Mouse (Mus musculus) adrenal gland, adult 18-20 months (tissue): Measurements from ENCODE around the gene Ubqlnl. TPM values are rescaled to one million over a fixed set of nuclear protein-coding genes. Genes with fewer than 3 reads are reported as not detected.

ENCODE experiments used
- DNase-seq, 2 experiments: peaks; one replicate each; pipeline ENCODE4 v3.0.0; 2021 to 2022; ENCODE audit warnings: low spot score in 2 of 2
- long read RNA-seq, 2 experiments: library from polyadenylated mRNA; stranded (forward); transcript quantifications; one replicate each; pipeline ENCODE4 v2.0.0; 2021
- total RNA-seq, 2 experiments: library from RNA; stranded (reverse); gene quantifications; 1 replicate in 1 of 2; 2 replicates in 1 of 2; pipeline ENCODE4 v1.2.3; 2021

Ubqlnl gene
- total RNA-seq = not detected
- long read RNA-seq, experiment 1 = 0 reads
- long read RNA-seq, experiment 2 = 0 reads

GRCm38 (mm10) chr7:104150456-104150855, at the start of gene Ubqlnl:
Gene Ubqlnl, minus strand, starts transcription at chr7:104150556.
- no peak for DNase-seq

GRCm38 (mm10) chr7:104199822-104200221, 49.5 kb upstream of the Ubqlnl start:
- peak; percentile 65 to 71 for DNase-seq

GRCm38 (mm10) chr7:104195885-104196284, 45.5 kb upstream of the Ubqlnl start, which contains the start of gene Olfr649:
Gene Olfr649, minus strand, starts transcription at chr7:104195985.
- DNase-seq = no peak

- no peak for DNase-seq
These were observed 40.9 kb upstream of the Ubqlnl start for GRCm38 (mm10) chr7:104191275-104191674.

- DNase-seq = no peak
These were observed 32.9 kb upstream of the Ubqlnl start, which contains the start of gene Olfr648 for GRCm38 (mm10) chr7:104183292-104183691. Gene Olfr648, minus strand, starts transcription at chr7:104183392.

- no peak for DNase-seq
These were observed 28.7 kb upstream of the Ubqlnl start for GRCm38 (mm10) chr7:104179074-104179473.

GRCm38 (mm10) chr7:104178422-104179054, 28.2 kb upstream of the Ubqlnl start:
- no peak for DNase-seq

- no peak for DNase-seq
These were observed 24.7 kb upstream of the Ubqlnl start for GRCm38 (mm10) chr7:104175085-104175484.

GRCm38 (mm10) chr7:104169634-104170204, 19.4 kb upstream of the Ubqlnl start:
- DNase-seq = no peak

- no peak for DNase-seq
These were observed 16.7 kb upstream of the Ubqlnl start for GRCm38 (mm10) chr7:104167105-104167504.

- DNase-seq = no peak
These were observed 7.2 kb downstream of the Ubqlnl start, which contains the start of gene Ubqln3 for GRCm38 (mm10) chr7:104143179-104143578. Gene Ubqln3, minus strand, starts transcription at chr7:104143279.

- no peak for DNase-seq
These were observed 13.1 kb downstream of the Ubqlnl start, which contains the start of gene Olfr643 for GRCm38 (mm10) chr7:104137305-104137704. Gene Olfr643, minus strand, starts transcription at chr7:104137405.

GRCm38 (mm10) chr7:104129726-104130125, 20.6 kb downstream of the Ubqlnl start, which contains the start of gene Ubqln5:
Gene Ubqln5, minus strand, starts transcription at chr7:104129826.
- no peak for DNase-seq

GRCm38 (mm10) chr7:104104757-104104972, 45.7 kb downstream of the Ubqlnl start, which contains the start of gene Olfr646:
Gene Olfr646, plus strand, starts transcription at chr7:104104873.
- DNase-seq = no peak

GRCm38 (mm10) chr7:104103913-104104756, 46.2 kb downstream of the Ubqlnl start:
- DNase-seq = no peak

Other genes with a start within 250 kb of the Ubqlnl start
- not detected for gene Olfr65, start 247.1 kb downstream of the Ubqlnl start, total RNA-seq
- gene Olfr631, start 221.7 kb downstream of the Ubqlnl start, total RNA-seq = not detected
- not detected for gene Olfr632, start 216.2 kb downstream of the Ubqlnl start, total RNA-seq
- gene Olfr633, start 206.1 kb downstream of the Ubqlnl start, total RNA-seq = not detected
- gene Olfr635, start 179.4 kb downstream of the Ubqlnl start, total RNA-seq = under 1 TPM in 1 of 2 experiments, not detected in 1; 0.03 TPM
- not detected for gene Olfr638, start 151.8 kb downstream of the Ubqlnl start, total RNA-seq
- under 1 TPM in 1 of 2 experiments, not detected in 1; 0.10 TPM for gene Olfr639, start 133.3 kb downstream of the Ubqlnl start, total RNA-seq
- gene Olfr640, start 125.0 kb downstream of the Ubqlnl start, total RNA-seq = not detected
- gene Olfr641, start 115.1 kb downstream of the Ubqlnl start, total RNA-seq = not detected
- not detected for gene Olfr642, start 97.9 kb downstream of the Ubqlnl start, total RNA-seq
- not detected for gene 4930516K23Rik, start 89.1 kb downstream of the Ubqlnl start, total RNA-seq
- gene Olfr644, start 78.7 kb downstream of the Ubqlnl start, total RNA-seq = not detected
- not detected for gene Olfr645, start 65.1 kb downstream of the Ubqlnl start, total RNA-seq
- not detected for gene Olfr646, start 45.7 kb downstream of the Ubqlnl start, total RNA-seq
- not detected for gene Ubqln5, start 20.7 kb downstream of the Ubqlnl start, total RNA-seq
- not detected for gene Olfr643, start 13.2 kb downstream of the Ubqlnl start, total RNA-seq
- gene Ubqln3, start 7.3 kb downstream of the Ubqlnl start, total RNA-seq = not detected
- not detected for gene Olfm5, start 14.3 kb upstream of the Ubqlnl start, total RNA-seq
- gene Olfr648, start 32.8 kb upstream of the Ubqlnl start, total RNA-seq = not detected
- not detected for gene Olfr649, start 45.4 kb upstream of the Ubqlnl start, total RNA-seq
- gene Trim6, start 68.2 kb upstream of the Ubqlnl start, total RNA-seq = under 1 TPM; 0.29 to 0.46 TPM
- gene Trim34a, start 93.9 kb upstream of the Ubqlnl start, total RNA-seq = 1 to 10 TPM; 4.4 to 6.1 TPM
- 1 to 10 TPM; 2.0 to 2.8 TPM for gene Trim5, start 137.5 kb upstream of the Ubqlnl start, total RNA-seq
- gene Trim12a, start 164.9 kb upstream of the Ubqlnl start, total RNA-seq = 10 to 100 TPM in 1 of 2 experiments, 1 to 10 TPM in 1; 6.9 to 10.2 TPM
- gene Trim34b, start 178.9 kb upstream of the Ubqlnl start, total RNA-seq = under 1 TPM; 0.38 to 0.56 TPM
- 10 to 100 TPM in 1 of 2 experiments, 1 to 10 TPM in 1; 6.3 to 10.0 TPM for gene Trim12c, start 202.8 kb upstream of the Ubqlnl start, total RNA-seq
- under 1 TPM in 1 of 2 experiments, not detected in 1; 0.38 TPM for gene Trim30b, start 219.3 kb upstream of the Ubqlnl start, total RNA-seq